Mouse (Mus musculus): ENCODE results near the gene Ccdc103. TPM values are rescaled to one million over a fixed set of nuclear protein-coding genes. Genes with fewer than 3 reads are reported as not detected.

The Ccdc103 gene
- total RNA-seq, 2 experiments from 2014 or later, result 1.5 to 2.2 TPM

Other genes with a start within 250 kb of the Ccdc103 start
- gene Meioc, start 217.5 kb upstream of the Ccdc103 start, total RNA-seq (2021), result not detected
- 10 to 100 TPM; 30.4 to 31.9 TPM for gene Ccdc43, start 183.4 kb upstream of the Ccdc103 start, total RNA-seq (2021)
- 100 to 1,000 TPM; 166 to 185 TPM for gene Adam11, start 119.8 kb upstream of the Ccdc103 start, total RNA-seq (2021)
- gene Gjc1, start 61.5 kb upstream of the Ccdc103 start, total RNA-seq (2021), result 1 to 10 TPM; 3.0 to 3.8 TPM
- 1 to 10 TPM; 4.0 to 4.8 TPM for gene Higd1b, start 45.4 kb upstream of the Ccdc103 start, total RNA-seq (2021)
- 100 to 1,000 TPM; 123 to 126 TPM for gene Eftud2, start 219 bp upstream of the Ccdc103 start, total RNA-seq (2021)
- under 1 TPM in 1 of 2 experiments, not detected in 1; 0.27 TPM for gene Fam187a, start 4.0 kb downstream of the Ccdc103 start, total RNA-seq (2021)
- gene Gfap, start 19.7 kb downstream of the Ccdc103 start, total RNA-seq (2021), result 100 to 1,000 TPM; 441 to 481 TPM
- not detected for gene Kif18b, start 43.9 kb downstream of the Ccdc103 start, total RNA-seq (2021)
- gene C1ql1, start 65.5 kb downstream of the Ccdc103 start, total RNA-seq (2021), result 10 to 100 TPM; 17.3 to 20.4 TPM
- gene Nmt1, start 147.0 kb downstream of the Ccdc103 start, total RNA-seq (2021), result 100 to 1,000 TPM; 166 to 172 TPM
- gene Dcakd, start 147.1 kb downstream of the Ccdc103 start, total RNA-seq (2021), result 10 to 100 TPM; 68.9 to 69.0 TPM
- 10 to 100 TPM; 11.0 TPM for gene Plcd3, start 220.5 kb downstream of the Ccdc103 start, total RNA-seq (2021)
- 10 to 100 TPM; 75.1 to 90.2 TPM for gene Acbd4, start 220.5 kb downstream of the Ccdc103 start, total RNA-seq (2021)
- gene Hexim1, start 235.0 kb downstream of the Ccdc103 start, total RNA-seq (2021), result 10 to 100 TPM; 53.7 to 57.3 TPM

All from layer of hippocampus, adult 18-20 months (tissue).